8 mouse cellular contexts compared by ENCODE assay signal in genomic region chr5:21645439-21646132, GRCm38 (mm10). TPM values are rescaled to one million over a fixed set of nuclear protein-coding genes. Genes with fewer than 3 reads are reported as not detected.
DNase-seq lines count a peak whose midpoint lies in the region; ATAC-seq and TF ChIP-seq lines count a peak whose summit lies in the region.

Gene Fbxl13 (minus strand): TSS chr5:21645634.
Gene Armc10 (plus strand): TSS chr5:21645813.

- peak within 1 kb of the TSS; percentile 75 for H3K4me3 ChIP-seq in heart, embryonic 11.5 days (ENCODE audit: low read depth, low read length)
- peak within 1 kb of the TSS; percentile 81 for H3K4me3 ChIP-seq in kidney, embryonic 16.5 days (ENCODE audit: low read length)
- peak within 1 kb of the TSS; percentile 66 for H3K4me3 ChIP-seq in liver, adult 2 months (ENCODE audit: insufficient read depth, low read depth, low read length)
- peak within 1 kb of the TSS; percentile 50 for H3K4me3 ChIP-seq in myocyte

- H3K9ac ChIP-seq in heart, embryonic 11.5 days (ENCODE audit: low read depth, low read length), result peak within 1 kb of the TSS; percentile 86
- peak within 1 kb of the TSS; percentile 89 for H3K9ac ChIP-seq in kidney, embryonic 16.5 days (replicated peaks; ENCODE audit: low read length)
- peak within 1 kb of the TSS; percentile 65 for H3K9ac ChIP-seq in liver, adult 2 months (ENCODE audit: low read depth, low read length)

- TF ChIP-seq CTCF in liver, adult 2 months (IDR thresholded peaks at IDR 0.05; ENCODE audit: low read depth, low read length), result 0 out of 2 replicates have a peak, but pooled peaks have one; percentile 5

- peak within 1 kb of the TSS; percentile 34 for H3ac ChIP-seq in myocyte (ENCODE audit: control insufficient read depth, insufficient read length)

- H3K9me3 ChIP-seq in heart, embryonic 11.5 days (replicated peaks; ENCODE audit: control insufficient read depth, low read length), result no peaks in the 10 kb centered on the region
- no peaks in the 10 kb centered on the region for H3K9me3 ChIP-seq in kidney, embryonic 16.5 days (ENCODE audit: low read length)

- peak; percentile 78 for TF ChIP-seq POLR2A in liver, adult 2 months (IDR thresholded peaks at IDR 0.05; ENCODE audit: extremely low read depth, insufficient read depth, low read length)
- TF ChIP-seq POLR2A in myocyte (IDR thresholded peaks at IDR 0.05; ENCODE audit: insufficient read length, low read depth), result peak; percentile 52

- H3K4me1 ChIP-seq in heart, embryonic 11.5 days (ENCODE audit: control insufficient read depth, insufficient read depth, low read length), result peaks cover 3% of the 10 kb centered on the region; the same call in 1 of the 2 replicates
- peaks cover 16% of the 10 kb centered on the region for H3K4me1 ChIP-seq in kidney, embryonic 16.5 days (ENCODE audit: insufficient read depth, low read length)
- peaks cover 13% of the 10 kb centered on the region for H3K4me1 ChIP-seq in liver, adult 2 months (ENCODE audit: control insufficient read depth, insufficient read depth, low read length)

- H3K27ac ChIP-seq in heart, embryonic 11.5 days (ENCODE audit: low read depth, low read length), result peak within 1 kb of the TSS; percentile 71
- peak within 1 kb of the TSS; percentile 89 for H3K27ac ChIP-seq in kidney, embryonic 16.5 days (ENCODE audit: low read length)
- H3K27ac ChIP-seq in liver, adult 2 months (replicated peaks; ENCODE audit: insufficient read depth, low read depth, low read length), result peak within 1 kb of the TSS; percentile 43

- no peaks in the 10 kb centered on the region for H3K27me3 ChIP-seq in heart, embryonic 11.5 days (ENCODE audit: control insufficient read depth, insufficient read depth, low read length)
- peaks cover 7% of the 10 kb centered on the region; the same call in 1 of the 2 replicates for H3K27me3 ChIP-seq in kidney, embryonic 16.5 days (ENCODE audit: insufficient read depth, low read length)
- no peaks in the 10 kb centered on the region for H3K27me3 ChIP-seq in liver, adult 2 months (ENCODE audit: control insufficient read depth, insufficient read depth, low read length)
- no peaks in the 10 kb centered on the region for H3K27me3 ChIP-seq in myocyte (ENCODE audit: control insufficient read depth, insufficient read depth, insufficient read length)
- H3K27me3 ChIP-seq in splenic B cell, adult 2 months (ENCODE audit: control insufficient read depth, insufficient read depth, low read length, poor library complexity, severe bottlenecking), result no peaks in the 10 kb centered on the region

- H3K36me3 ChIP-seq in heart, embryonic 11.5 days (ENCODE audit: control insufficient read depth, insufficient read depth, low read length), result peaks cover 17% of the 10 kb centered on the region
- H3K36me3 ChIP-seq in kidney, embryonic 16.5 days (ENCODE audit: insufficient read depth, low read length), result peaks cover 18% of the 10 kb centered on the region
- H3K36me3 ChIP-seq in liver, adult 2 months (ENCODE audit: control insufficient read depth, insufficient read depth, low read length), result peaks cover 15% of the 10 kb centered on the region; the same call in 1 of the 2 replicates
- peaks cover 6% of the 10 kb centered on the region for H3K36me3 ChIP-seq in myocyte (ENCODE audit: control insufficient read depth, insufficient read depth)
- H3K36me3 ChIP-seq in splenic B cell, adult 2 months (ENCODE audit: control insufficient read depth, insufficient read depth, low read length, poor library complexity, severe bottlenecking), result peaks cover 9% of the 10 kb centered on the region

- DNase-seq in B cell, adult 2 months, result peak; percentile 86
- peak; percentile 96 for DNase-seq in brain, adult 2 months (ENCODE audit: low read depth, low spot score)
- peak; percentile 84 for DNase-seq in liver, adult 2 months (ENCODE audit: extremely low read depth, low read depth, low spot score)
- DNase-seq in splenic B cell, adult 2 months (ENCODE audit: low read depth, low spot score), result peak; percentile 93

- no peaks in the 10 kb centered on the region for H3K79me2 ChIP-seq in liver, adult 2 months (ENCODE audit: control insufficient read depth, insufficient read depth, low read length)
- H3K79me2 ChIP-seq in myocyte (ENCODE audit: control insufficient read depth, insufficient read depth), result peaks cover 7% of the 10 kb centered on the region

- 1% methylated on average over 35 of the region's 40 CpGs for WGBS in heart, embryonic 11.5 days (ENCODE audit: insufficient replicate concordance)
- WGBS in kidney, embryonic 16.5 days, result under 1% methylated on average over 29 of the region's 40 CpGs
- WGBS in liver, adult 2 months, result 1% methylated on average over 40 of the region's 40 CpGs

- peak; percentile 88 for ATAC-seq in erythroblast, adult 5-6 weeks (replicated peaks; ENCODE audit: low FRiP score, poor library complexity, severe bottlenecking)
- peak; percentile 98 for ATAC-seq in heart, embryonic 11.5 days (replicated peaks; ENCODE audit: insufficient number of reproducible peaks, low FRiP score, low TSS enrichment)
- peak; percentile 99 for ATAC-seq in kidney, embryonic 16.5 days (ENCODE audit: low FRiP score, low TSS enrichment)

- H3K4me2 ChIP-seq in heart, embryonic 11.5 days, result peak within 1 kb of the TSS; percentile 68
- peak within 1 kb of the TSS; percentile 61 for H3K4me2 ChIP-seq in kidney, embryonic 16.5 days (replicated peaks; ENCODE audit: low read depth, low read length)
- H3K4me2 ChIP-seq in myocyte (ENCODE audit: low read depth), result peak within 1 kb of the TSS; percentile 98

TF ChIP-seq in myocyte, 11 proteins besides CTCF, POLR2A, EP300 and RAD21:
- TF ChIP-seq TCF12 (IDR thresholded peaks at IDR 0.05; ENCODE audit: insufficient read depth, poor library complexity, severe bottlenecking) (no peak), SRF (IDR thresholded peaks at IDR 0.05; ENCODE audit: control insufficient read depth, insufficient read length, low read depth) (no peak), REST (IDR thresholded peaks at IDR 0.05; ENCODE audit: insufficient read depth, insufficient read length) (no peak), MYOD1 (IDR thresholded peaks at IDR 0.05; ENCODE audit: control insufficient read depth in 1 of 3, insufficient read length in 2 of 3, low read depth in 2 of 3) (no peak), MYOG (IDR thresholded peaks at IDR 0.05; ENCODE audit: control insufficient read depth in 1 of 3, insufficient read depth in 1 of 3, insufficient read length in 2 of 3, low read depth in 2 of 3) (peak in 2 of 3 experiments; percentile 10 to 16)

RNA-seq across cellular contexts. Expression of gene Fbxl13, which starts in this region (rescaled TPM):
- total RNA-seq in erythroblast, adult 5-6 weeks (2015; ENCODE audit: low replicate concordance), result not detected in 2 replicates
- not detected in 2 replicates for total RNA-seq in erythroblast, adult 5-6 weeks (2017; ENCODE audit: low replicate concordance)
- polyA plus RNA-seq in heart, embryonic 11.5 days (2014; fragmentation: Nextera tagmentation; extraction: Ambion mirVana), result 0.06 and 0.20 TPM in 2 replicates
- polyA plus RNA-seq in kidney, embryonic 16.5 days (2015; fragmentation: Nextera tagmentation; extraction: Ambion mirVana), result 0.24 and 0.30 TPM in 2 replicates
- total RNA-seq in liver, adult 2 months (2014; rRNA removed), result under 0.01 and 0.07 TPM in 2 replicates
- polyA plus RNA-seq in liver, adult 2 months (2012; rRNA removed), result 0.04 TPM in 1 of 2 replicates, not detected in the other
- 0.19 TPM for polyA plus RNA-seq in myocyte (2012; fragmentation: generic; extraction: Trizol)

RNA-seq across cellular contexts. Expression of gene Armc10, which starts in this region (rescaled TPM):
- 11.0 and 16.7 TPM in 2 replicates for total RNA-seq in erythroblast, adult 5-6 weeks (2015; ENCODE audit: low replicate concordance)
- total RNA-seq in erythroblast, adult 5-6 weeks (2017; ENCODE audit: low replicate concordance), result 4.6 and 5.1 TPM in 2 replicates
- 26.1 and 30.3 TPM in 2 replicates for polyA plus RNA-seq in heart, embryonic 11.5 days (2014; fragmentation: Nextera tagmentation; extraction: Ambion mirVana)
- polyA plus RNA-seq in kidney, embryonic 16.5 days (2015; fragmentation: Nextera tagmentation; extraction: Ambion mirVana), result 52.4 and 55.2 TPM in 2 replicates
- total RNA-seq in liver, adult 2 months (2014; rRNA removed), result 9.3 and 10.5 TPM in 2 replicates
- polyA plus RNA-seq in liver, adult 2 months (2012; rRNA removed), result 14.6 and 28.3 TPM in 2 replicates
- 10.1 TPM for polyA plus RNA-seq in myocyte (2012; fragmentation: generic; extraction: Trizol)

Comparison
In these comparisons a context has a peak if more than half of its experiments do, and no peak if none do; other contexts are left out.
1. Peak in every context shown above with its lines: DNase-seq, ATAC-seq, H3K4me3 ChIP-seq and H3K27ac ChIP-seq.